Mouse (Mus musculus) A20 (cell line): ENCODE results near the gene Tmem129.

Experiments
- DNase-seq: peaks from one replicate; pipeline ENCODE4 v3.0.0-alpha.2; 2011; ENCODE audit warnings: low read depth, low spot score

The Tmem129 gene

GRCm38 (mm10) chr5:33688278-33689220 lies 30.3 kb upstream of the Tmem129 start:
- DNase-seq = no peak

DNA sequence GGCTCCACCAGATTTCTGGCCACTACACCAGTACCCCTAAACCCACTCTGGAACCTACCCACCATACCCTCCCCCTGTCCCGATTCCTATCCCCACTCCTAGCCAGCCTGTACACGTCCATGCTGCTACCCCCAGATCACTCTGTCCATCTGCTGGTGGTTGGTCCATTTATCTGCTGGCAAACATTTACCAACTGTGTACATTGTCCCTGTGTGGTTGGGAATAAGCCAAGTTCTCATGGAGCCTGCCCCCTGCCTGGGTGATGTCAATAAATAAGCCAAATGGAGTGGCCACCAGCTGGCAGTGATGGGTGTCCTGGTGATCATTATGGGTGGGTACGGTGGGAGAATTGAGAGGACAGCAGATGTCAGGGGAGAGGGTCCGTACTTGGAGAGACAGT lies 28.9 kb upstream of the Tmem129 start:
- DNase-seq = no peak

GRCm38 (mm10) chr5:33684932-33685331 lies 26.7 kb upstream of the Tmem129 start:
- DNase-seq = no peak

- DNase-seq = peak; percentile 62
These were observed 25.9 kb upstream of the Tmem129 start for GRCm38 (mm10) chr5:33683897-33684652.

- DNase-seq = peak; percentile 71
These were observed 24.7 kb upstream of the Tmem129 start for GRCm38 (mm10) chr5:33682963-33683362.

GRCm38 (mm10) chr5:33681611-33682388 lies 23.6 kb upstream of the Tmem129 start:
- DNase-seq = no peak

- DNase-seq = no peak
These were observed 22.8 kb upstream of the Tmem129 start for GRCm38 (mm10) chr5:33681044-33681443.

GRCm38 (mm10) chr5:33678244-33678643 lies 20.0 kb upstream of the Tmem129 start:
- no peak for DNase-seq

GRCm38 (mm10) chr5:33675964-33676363 lies 17.7 kb upstream of the Tmem129 start:
- peak; percentile 51 for DNase-seq

GRCm38 (mm10) chr5:33674439-33674838 lies 16.2 kb upstream of the Tmem129 start:
- DNase-seq = no peak

DNA sequence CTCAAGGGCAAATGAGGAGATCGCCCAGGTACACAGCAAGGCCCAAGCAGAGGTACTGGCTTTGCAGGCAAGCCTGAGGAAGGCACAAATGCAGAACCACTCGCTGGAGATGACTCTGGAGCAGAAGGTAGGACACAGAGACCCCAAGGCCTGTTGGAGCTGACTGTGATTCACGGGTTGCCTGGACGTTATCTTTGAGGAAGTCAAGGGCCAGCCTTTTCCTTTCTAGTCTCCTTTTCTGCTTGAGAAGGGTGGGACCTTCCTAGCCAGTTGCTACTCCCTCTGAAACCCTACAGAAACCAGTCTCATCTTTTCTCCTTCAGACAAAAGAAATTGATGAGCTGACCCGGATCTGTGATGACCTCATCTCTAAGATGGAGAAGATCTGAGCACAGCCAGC lies 13.4 kb upstream of the Tmem129 start:
- DNase-seq = no peak

DNA sequence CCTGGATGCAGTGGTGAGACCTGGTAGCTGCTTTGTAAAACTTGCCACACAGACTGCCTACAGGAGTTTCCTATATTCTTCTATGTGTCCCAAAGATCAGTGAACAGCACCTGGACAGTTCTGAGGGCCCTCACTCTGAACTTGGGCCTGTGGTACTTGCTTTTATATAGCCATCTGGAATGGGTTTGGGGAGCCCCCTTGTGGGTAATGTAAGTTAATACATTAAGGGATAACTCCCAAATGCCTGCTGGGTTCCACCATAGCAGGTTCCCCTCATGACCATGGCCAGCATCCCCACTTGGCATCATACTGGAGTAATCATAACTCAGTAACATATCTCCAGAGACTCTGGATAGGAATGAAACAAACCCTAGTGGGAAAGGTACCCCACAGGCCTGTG lies 10.0 kb upstream of the Tmem129 start:
- peak; percentile 51 for DNase-seq

GRCm38 (mm10) chr5:33658664-33659050 lies 441 bp upstream of the Tmem129 start:
- DNase-seq = no peak

- peak; percentile 91 for DNase-seq
These were observed 897 bp downstream of the Tmem129 start for GRCm38 (mm10) chr5:33657251-33657786.

DNA sequence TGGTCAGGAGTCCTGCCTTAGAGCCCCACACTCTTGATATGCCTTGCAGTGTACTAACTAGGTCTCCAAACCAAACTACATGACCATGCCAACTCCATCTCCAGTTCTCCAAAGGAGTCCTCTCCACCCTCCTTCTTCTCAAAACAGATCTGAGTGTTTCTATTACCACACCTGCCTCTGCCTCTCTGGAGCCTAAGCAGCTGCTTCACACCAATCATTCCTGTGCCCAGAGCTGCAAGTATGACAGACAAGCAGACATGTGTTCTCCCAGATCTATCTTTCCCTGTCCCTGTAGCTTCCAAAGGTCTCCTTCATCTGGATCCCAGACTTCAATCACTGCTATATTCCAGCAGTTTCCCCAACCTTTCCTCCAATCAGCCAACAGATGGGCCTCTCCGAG lies 1.5 kb downstream of the Tmem129 start:
- peak; percentile 45 for DNase-seq

DNA sequence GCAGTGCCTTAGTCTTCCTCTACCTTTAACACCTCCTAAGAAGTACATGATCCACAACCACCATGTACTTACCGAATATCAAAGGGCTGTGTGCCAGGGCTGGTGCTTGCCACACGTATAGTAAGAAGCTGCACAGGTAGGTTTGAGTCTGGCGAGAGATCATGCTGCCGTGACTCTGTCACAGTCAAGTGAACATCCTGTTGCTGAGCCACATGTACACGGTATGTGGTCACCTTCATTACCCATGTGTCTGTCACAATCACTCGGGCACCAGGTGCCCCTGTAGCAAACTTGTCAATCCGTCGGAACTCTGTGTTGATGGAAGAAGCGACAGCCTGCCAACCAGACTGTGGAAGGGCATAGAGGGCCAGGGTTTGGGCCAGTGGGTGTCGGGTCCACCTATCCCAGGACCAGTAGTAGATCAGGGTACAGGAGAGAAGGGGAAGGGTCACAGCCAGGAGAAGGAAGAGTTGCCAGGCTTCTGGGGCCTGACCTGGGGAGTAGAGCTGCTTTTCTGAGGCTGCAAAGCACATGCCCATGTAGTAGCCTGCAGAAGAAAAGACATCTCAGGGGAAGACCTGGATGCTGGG lies 2.9 kb downstream of the Tmem129 start:
- peak; percentile 75 for DNase-seq

DNA sequence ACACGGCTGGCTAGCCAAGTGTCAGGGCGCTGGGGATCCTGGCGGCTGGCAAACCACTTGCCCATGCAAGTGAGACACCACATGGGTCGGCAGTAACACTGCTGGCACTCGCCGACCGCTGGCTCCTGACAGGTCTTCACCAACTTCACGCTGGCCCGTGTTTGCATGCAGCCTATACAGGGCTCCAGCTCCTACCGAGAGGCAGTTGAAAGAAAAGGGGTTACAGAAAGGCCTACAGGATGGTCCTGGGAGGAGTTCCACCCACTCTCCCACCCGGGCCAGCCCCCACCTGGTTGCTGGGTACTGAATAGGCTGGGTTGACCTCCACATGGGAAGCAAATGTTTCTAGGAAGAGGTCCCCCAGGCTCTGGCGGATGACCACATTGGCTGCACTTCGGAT lies 3.8 kb downstream of the Tmem129 start:
- DNase-seq = no peak

- no peak for DNase-seq
These were observed 5.4 kb downstream of the Tmem129 start for GRCm38 (mm10) chr5:33652783-33653173.

DNA sequence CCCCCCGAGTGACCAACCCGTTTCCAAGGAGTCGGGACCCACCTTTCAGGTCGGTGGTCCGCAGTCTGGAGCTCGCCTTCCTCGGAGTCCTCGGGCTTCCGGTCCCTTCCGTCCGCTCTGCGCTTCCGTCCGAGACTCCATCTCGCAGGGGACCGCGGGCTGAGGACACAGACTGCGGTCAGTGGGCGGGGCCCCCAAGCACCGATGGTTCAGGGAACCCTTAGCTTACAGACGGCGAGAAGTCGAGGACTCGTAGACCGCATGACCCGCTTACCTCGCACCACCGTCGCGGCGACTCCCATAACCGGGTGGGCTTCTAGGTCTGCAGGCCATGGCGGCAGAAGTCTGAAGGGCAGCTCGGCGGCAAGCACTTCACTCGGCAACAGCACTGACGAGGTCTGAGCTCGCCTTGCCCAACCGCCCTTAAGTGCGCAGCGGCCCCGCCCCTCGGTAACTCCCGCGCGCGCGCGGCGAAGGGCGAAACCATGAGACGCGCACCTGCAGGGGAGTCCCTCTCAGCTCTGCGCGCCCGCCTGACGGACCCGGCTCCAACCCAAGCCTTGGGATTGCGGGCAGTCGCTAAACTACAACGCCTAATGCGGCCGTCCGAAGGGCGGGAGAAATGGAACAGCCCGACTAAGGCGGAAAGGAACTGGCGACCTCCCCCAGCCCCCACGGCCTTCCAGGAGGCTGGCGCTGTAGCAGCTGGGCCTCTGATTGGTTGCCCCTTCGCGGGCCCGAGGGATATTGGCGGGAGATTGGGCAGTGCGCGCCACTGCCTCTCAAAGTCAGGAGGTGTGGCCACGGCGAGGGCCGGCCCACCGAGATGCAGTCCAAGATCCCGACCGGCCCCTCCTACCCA lies 6.1 kb downstream of the Tmem129 start, which contains the start of gene Slbp:
TSS of gene Slbp (minus strand) at position 654 of the 862 bp plus-strand sequence.
- DNase-seq = peak; percentile 99

DNA sequence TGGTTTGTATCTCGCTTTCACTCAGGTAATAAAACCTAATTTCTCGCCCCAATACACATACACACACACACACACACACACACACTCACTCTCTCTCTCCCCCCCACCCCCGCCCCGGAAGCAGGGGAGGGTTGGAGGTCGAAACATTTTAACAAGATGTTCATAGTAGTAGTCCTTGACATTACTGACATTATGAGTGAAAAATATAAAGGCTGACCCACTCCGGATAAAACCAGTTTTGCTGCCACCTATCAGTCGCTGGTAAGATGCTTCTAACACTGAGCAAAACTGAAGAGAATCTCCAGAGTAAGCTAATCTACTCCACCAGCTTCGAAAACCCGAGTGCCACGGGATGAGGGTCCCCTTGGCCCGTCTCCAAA lies 6.7 kb downstream of the Tmem129 start:
- no peak for DNase-seq
